Mouse (Mus musculus): ENCODE results near the gene Thsd7a. TPM values are rescaled to one million over a fixed set of nuclear protein-coding genes. Genes with fewer than 3 reads are reported as not detected.

Thsd7a gene
- polyA plus RNA-seq, 2 experiments: 0.08 to 0.41 TPM

GRCm38 (mm10) chr6:12470935-12471334 lies 278.3 kb downstream of the Thsd7a start:
- Histone ChIP-seq H3K4me1 (replicated peaks; ENCODE audit: control insufficient read depth in 2 of 2, insufficient read depth in 2 of 2, low read length in 1 of 2) (no peaks in the 10 kb centered on the region), H3K4me2 (ENCODE audit: low read depth) (no peak overlapping the region), H3K27ac (no peak overlapping the region), H3K4me3 (ENCODE audit: insufficient read depth in 1 of 2, low read depth in 2 of 2, low read length in 2 of 2) (no peak overlapping the region), H3K27me3 (ENCODE audit: control insufficient read depth, insufficient read depth, low read length) (no peaks in the 10 kb centered on the region), H3K9ac (replicated peaks) (no peak overlapping the region), H3K9me3 (ENCODE audit: control insufficient read depth, low read length) (no peaks in the 10 kb centered on the region), H3K36me3 (replicated peaks; ENCODE audit: control insufficient read depth, insufficient read depth, low read depth) (no peaks in the 10 kb centered on the region)
- DNase-seq (ENCODE audit: low read depth in 3 of 3, low spot score in 3 of 3) (no peak), ATAC-seq (ENCODE audit: insufficient read depth) (no peak)
- TF ChIP-seq EP300 (IDR thresholded peaks at IDR 0.05; ENCODE audit: low read depth) (no peak), CTCF (IDR thresholded peaks at IDR 0.05; ENCODE audit: low read depth) (no peak)
- 54% methylated on average over 2 of the region's 2 CpGs for WGBS (ENCODE audit: insufficient replicate concordance)

GRCm38 (mm10) chr6:12467339-12468124 lies 281.7 kb downstream of the Thsd7a start:
- Histone ChIP-seq H3K4me1 (replicated peaks; ENCODE audit: control insufficient read depth in 2 of 2, insufficient read depth in 2 of 2, low read length in 1 of 2) (no peaks in the 10 kb centered on the region), H3K9me3 (ENCODE audit: control insufficient read depth, low read length) (no peaks in the 10 kb centered on the region), H3K9ac (replicated peaks) (no peak overlapping the region), H3K36me3 (replicated peaks; ENCODE audit: control insufficient read depth, insufficient read depth, low read depth) (no peaks in the 10 kb centered on the region), H3K27me3 (ENCODE audit: control insufficient read depth, insufficient read depth, low read length) (no peaks in the 10 kb centered on the region), H3K27ac (no peak overlapping the region), H3K4me2 (ENCODE audit: low read depth) (no peak overlapping the region), H3K4me3 (ENCODE audit: insufficient read depth in 1 of 2, low read depth in 2 of 2, low read length in 2 of 2) (no peak overlapping the region)
- 52% methylated on average over 7 of the region's 7 CpGs for WGBS (ENCODE audit: insufficient replicate concordance)
- ATAC-seq (ENCODE audit: insufficient read depth) (no peak), DNase-seq (ENCODE audit: low read depth in 3 of 3, low spot score in 3 of 3) (no peak)
- TF ChIP-seq CTCF (IDR thresholded peaks at IDR 0.05; ENCODE audit: low read depth) (no peak), EP300 (IDR thresholded peaks at IDR 0.05; ENCODE audit: low read depth) (no peak)

DNA sequence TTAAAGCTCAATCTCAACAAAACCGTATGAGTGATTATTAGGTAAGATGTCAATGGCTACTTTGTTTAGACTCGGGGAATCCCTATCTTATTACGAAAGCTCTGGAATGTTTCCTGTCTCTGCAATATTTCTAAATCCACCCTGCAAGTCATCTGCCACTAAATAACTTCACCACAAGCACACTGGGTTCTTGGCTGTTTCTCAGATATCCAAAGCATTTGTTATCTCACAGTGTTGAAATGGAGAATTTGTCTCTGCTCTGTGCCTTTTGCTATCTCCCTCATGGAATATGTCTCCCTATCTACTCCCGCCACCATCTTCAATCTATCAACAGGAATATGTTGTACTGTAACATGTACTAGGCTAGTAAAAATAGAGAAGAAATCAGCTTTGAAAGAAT lies 290.4 kb downstream of the Thsd7a start:
- no peaks in the 10 kb centered on the region for H3K36me3 ChIP-seq (replicated peaks; ENCODE audit: control insufficient read depth, insufficient read depth, low read depth)
- no peak overlapping the region for H3K4me3 ChIP-seq (ENCODE audit: insufficient read depth in 1 of 2, low read depth in 2 of 2, low read length in 2 of 2)
- H3K9me3 ChIP-seq (ENCODE audit: control insufficient read depth, low read length): no peaks in the 10 kb centered on the region
- DNase-seq (ENCODE audit: low read depth in 3 of 3, low spot score in 3 of 3) (no peak), ATAC-seq (ENCODE audit: insufficient read depth) (no peak)
- no peak overlapping the region for H3K4me2 ChIP-seq (ENCODE audit: low read depth)
- no peaks in the 10 kb centered on the region for H3K27me3 ChIP-seq (ENCODE audit: control insufficient read depth, insufficient read depth, low read length)
- 64% methylated on average over 4 of the region's 4 CpGs for WGBS (ENCODE audit: insufficient replicate concordance)
- TF ChIP-seq CTCF (IDR thresholded peaks at IDR 0.05; ENCODE audit: low read depth): no peak
- TF ChIP-seq EP300 (IDR thresholded peaks at IDR 0.05; ENCODE audit: low read depth): no peak
- H3K9ac ChIP-seq (replicated peaks): no peak overlapping the region
- H3K27ac ChIP-seq: no peak overlapping the region
- H3K4me1 ChIP-seq (replicated peaks; ENCODE audit: control insufficient read depth in 2 of 2, insufficient read depth in 2 of 2, low read length in 1 of 2): no peaks in the 10 kb centered on the region

GRCm38 (mm10) chr6:12457451-12457850 lies 291.8 kb downstream of the Thsd7a start:
- Histone ChIP-seq H3K4me2 (ENCODE audit: low read depth) (no peak overlapping the region), H3K27ac (no peak overlapping the region), H3K4me1 (replicated peaks; ENCODE audit: control insufficient read depth in 2 of 2, insufficient read depth in 2 of 2, low read length in 1 of 2) (no peaks in the 10 kb centered on the region), H3K4me3 (ENCODE audit: insufficient read depth in 1 of 2, low read depth in 2 of 2, low read length in 2 of 2) (no peak overlapping the region), H3K36me3 (replicated peaks; ENCODE audit: control insufficient read depth, insufficient read depth, low read depth) (no peaks in the 10 kb centered on the region), H3K27me3 (ENCODE audit: control insufficient read depth, insufficient read depth, low read length) (no peaks in the 10 kb centered on the region), H3K9ac (replicated peaks) (no peak overlapping the region), H3K9me3 (ENCODE audit: control insufficient read depth, low read length) (no peaks in the 10 kb centered on the region)
- WGBS (ENCODE audit: insufficient replicate concordance): 53% methylated on average over 1 of the region's 1 CpGs
- TF ChIP-seq CTCF (IDR thresholded peaks at IDR 0.05; ENCODE audit: low read depth) (no peak), EP300 (IDR thresholded peaks at IDR 0.05; ENCODE audit: low read depth) (no peak)
- ATAC-seq (ENCODE audit: insufficient read depth) (no peak), DNase-seq (ENCODE audit: low read depth in 3 of 3, low spot score in 3 of 3) (no peak)

DNA sequence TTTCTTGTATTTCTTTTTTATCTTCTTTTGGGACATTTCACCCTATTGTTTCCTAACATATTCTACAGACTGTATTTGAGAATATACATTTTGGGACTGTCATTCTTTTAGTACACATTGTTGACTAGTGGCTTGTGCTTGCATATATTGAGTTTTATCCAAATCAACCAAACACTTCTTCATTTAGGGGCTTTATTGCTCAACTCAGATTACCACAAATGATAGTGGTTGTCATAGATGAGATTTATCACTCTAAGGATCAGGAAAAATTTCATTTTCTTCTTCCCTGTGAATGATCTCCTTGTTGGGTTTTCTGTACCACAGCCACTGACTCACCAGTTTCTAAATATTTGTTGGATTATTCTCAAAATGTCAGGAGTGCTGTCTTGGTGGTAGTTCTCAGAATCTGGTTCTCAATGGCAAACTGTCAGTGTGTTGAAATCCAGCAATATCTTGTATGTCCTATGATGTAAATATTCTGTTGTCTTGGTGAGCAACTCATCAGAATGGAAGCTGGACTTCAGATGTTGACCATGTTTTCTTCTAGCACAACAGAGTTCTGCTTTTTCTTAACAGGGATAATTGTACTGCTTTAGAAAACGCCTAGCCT lies 294.2 kb downstream of the Thsd7a start:
- ATAC-seq (ENCODE audit: insufficient read depth) (no peak), DNase-seq (ENCODE audit: low read depth in 3 of 3, low spot score in 3 of 3) (no peak)
- 45% methylated on average over 1 of the region's 1 CpGs for WGBS (ENCODE audit: insufficient replicate concordance)
- TF ChIP-seq EP300 (IDR thresholded peaks at IDR 0.05; ENCODE audit: low read depth): no peak
- no peak for TF ChIP-seq CTCF (IDR thresholded peaks at IDR 0.05; ENCODE audit: low read depth)
- H3K4me2 ChIP-seq (ENCODE audit: low read depth): no peak overlapping the region
- H3K4me1 ChIP-seq (replicated peaks; ENCODE audit: control insufficient read depth in 2 of 2, insufficient read depth in 2 of 2, low read length in 1 of 2): no peaks in the 10 kb centered on the region
- no peaks in the 10 kb centered on the region for H3K36me3 ChIP-seq (replicated peaks; ENCODE audit: control insufficient read depth, insufficient read depth, low read depth)
- no peaks in the 10 kb centered on the region for H3K9me3 ChIP-seq (ENCODE audit: control insufficient read depth, low read length)
- H3K9ac ChIP-seq (replicated peaks): no peak overlapping the region
- H3K27me3 ChIP-seq (ENCODE audit: control insufficient read depth, insufficient read depth, low read length): no peaks in the 10 kb centered on the region
- no peak overlapping the region for H3K27ac ChIP-seq
- no peak overlapping the region for H3K4me3 ChIP-seq (ENCODE audit: insufficient read depth in 1 of 2, low read depth in 2 of 2, low read length in 2 of 2)
